Mouse (Mus musculus) myocyte (in vitro differentiated cells): ENCODE measurements at regions not wholly inside any gene's neighbourhood (a gene's known extent, or its start where the extent isn't known, plus 50 kb on each side); places are given as distances from the start of the nearest gene placed in this dataset.

Experiments
- H3K27me3 ChIP-seq: one replicate; pipeline ENCODE4 v1.6.1; 2011; ENCODE audit not compliant: control insufficient read depth, insufficient read depth, insufficient read length
- H3K36me3 ChIP-seq: one replicate; pipeline ENCODE4 v1.6.1; 2011; ENCODE audit not compliant: control insufficient read depth, insufficient read depth
- H3K4me2 ChIP-seq: one replicate; pipeline ENCODE4 v1.6.1; 2011; ENCODE audit warnings: low read depth, control low read depth
- H3K4me3 ChIP-seq: one replicate; pipeline ENCODE4 v1.5.1; 2011; ENCODE audit warnings: mild to moderate bottlenecking, control low read depth, moderate library complexity
- H3K79me2 ChIP-seq: one replicate; pipeline ENCODE4 v1.6.1; 2011; ENCODE audit not compliant: control insufficient read depth, insufficient read depth
- H3ac ChIP-seq: one replicate; pipeline ENCODE4 v1.6.1; 2011; ENCODE audit not compliant: control insufficient read depth, insufficient read length
- CEBPB ChIP-seq: IDR thresholded peaks from 2 replicates; pipeline ENCODE4 v1.6.1; 2011; ENCODE audit warnings: mild to moderate bottlenecking, moderate library complexity; ENCODE audit not compliant: poor library complexity, insufficient read depth, severe bottlenecking
- E2F4 ChIP-seq: IDR thresholded peaks from one replicate; pipeline ENCODE4 v1.6.1; 2011; ENCODE audit warnings: mild to moderate bottlenecking, control low read depth, moderate library complexity; ENCODE audit not compliant: insufficient read depth
- MAX ChIP-seq: IDR thresholded peaks from one replicate; pipeline ENCODE4 v1.6.1; 2011; ENCODE audit warnings: low read depth, mild to moderate bottlenecking, control low read depth
- MYOD1 ChIP-seq, 3 experiments: IDR thresholded peaks; one replicate each; pipeline ENCODE4 v1.6.1; 2011; ENCODE audit warnings: control low read depth in 2 of 3, low read depth in 2 of 3, mild to moderate bottlenecking in 2 of 3, moderate library complexity in 1 of 3; ENCODE audit not compliant: insufficient read length in 2 of 3, control insufficient read depth in 1 of 3
- MYOG ChIP-seq, 3 experiments: IDR thresholded peaks; one replicate each; pipeline ENCODE4 v1.6.1; 2011; ENCODE audit warnings: control low read depth in 2 of 3, low read depth in 2 of 3, mild to moderate bottlenecking in 2 of 3; ENCODE audit not compliant: insufficient read length in 2 of 3, control insufficient read depth in 1 of 3, insufficient read depth in 1 of 3
- POLR2A ChIP-seq: IDR thresholded peaks from one replicate; pipeline ENCODE4 v1.6.1; 2011; ENCODE audit warnings: low read depth, mild to moderate bottlenecking, control low read depth, moderate library complexity; ENCODE audit not compliant: insufficient read length
- POLR2AphosphoS2 ChIP-seq: IDR thresholded peaks from one replicate; pipeline ENCODE4 v1.6.1; 2011; ENCODE audit warnings: low read depth, control low read depth; ENCODE audit not compliant: insufficient read length
- REST ChIP-seq: IDR thresholded peaks from one replicate; pipeline ENCODE4 v1.6.1; 2011; ENCODE audit warnings: mild to moderate bottlenecking, control low read depth, moderate library complexity; ENCODE audit not compliant: insufficient read depth, insufficient read length
- SRF ChIP-seq: IDR thresholded peaks from one replicate; pipeline ENCODE4 v1.6.1; 2011; ENCODE audit warnings: low read depth; ENCODE audit not compliant: control insufficient read depth, insufficient read length
- TCF12 ChIP-seq: IDR thresholded peaks from one replicate; pipeline ENCODE4 v1.6.1; 2011; ENCODE audit warnings: mild to moderate bottlenecking, control low read depth; ENCODE audit not compliant: poor library complexity, insufficient read depth, severe bottlenecking
- TCF3 ChIP-seq: IDR thresholded peaks from one replicate; pipeline ENCODE4 v1.6.1; 2011; ENCODE audit warnings: low read depth, control low read depth; ENCODE audit not compliant: insufficient read length
- USF1 ChIP-seq: IDR thresholded peaks from one replicate; pipeline ENCODE4 v1.6.1; 2011; ENCODE audit warnings: low read depth, mild to moderate bottlenecking, control low read depth, moderate library complexity

- Histone ChIP-seq H3K4me3 (no peak overlapping the region), H3K79me2 (no peaks in the 10 kb centered on the region), H3K27me3 (no peaks in the 10 kb centered on the region), H3ac (no peak overlapping the region), H3K36me3 (no peaks in the 10 kb centered on the region), H3K4me2 (no peak overlapping the region)
- no peak for TF ChIP-seq POLR2AphosphoS2
- TF ChIP-seq CEBPB: no peak
- no peak for TF ChIP-seq TCF3
- TF ChIP-seq SRF: no peak
- no peak for TF ChIP-seq REST
- TF ChIP-seq USF1: no peak
- no peak for TF ChIP-seq MYOG (IDR thresholded peaks at IDR 0.05; ENCODE audit: control insufficient read depth in 1 of 3, insufficient read depth in 1 of 3, insufficient read length in 2 of 3, low read depth in 2 of 3)
- no peak for TF ChIP-seq MAX
- TF ChIP-seq E2F4: no peak
- TF ChIP-seq POLR2A: no peak
- no peak for TF ChIP-seq TCF12
- no peak for TF ChIP-seq MYOD1 (IDR thresholded peaks at IDR 0.05; ENCODE audit: control insufficient read depth in 1 of 3, insufficient read length in 2 of 3, low read depth in 2 of 3)
These were observed 86.7 kb upstream of the Arhgap21 start for GRCm38 (mm10) chr2:21055416-21055815.

- no peaks in the 10 kb centered on the region for H3K27me3 ChIP-seq
These were observed 85.8 kb upstream of the Arhgap21 start for GRCm38 (mm10) chr2:21054325-21055082.

GRCm38 (mm10) chr2:21053596-21053995 is 84.9 kb upstream of the Arhgap21 start:
- Histone ChIP-seq H3K36me3 (no peaks in the 10 kb centered on the region), H3ac (no peak overlapping the region), H3K4me3 (no peak overlapping the region), H3K27me3 (no peaks in the 10 kb centered on the region), H3K79me2 (no peaks in the 10 kb centered on the region), H3K4me2 (peak overlapping the region; percentile 68)
- no peak for TF ChIP-seq TCF3

More at GRCm38 (mm10) chr2:21054325-21055082, 85.8 kb upstream of the Arhgap21 start:
- TF ChIP-seq POLR2A (no peak), MYOG (IDR thresholded peaks at IDR 0.05; ENCODE audit: control insufficient read depth in 1 of 3, insufficient read depth in 1 of 3, insufficient read length in 2 of 3, low read depth in 2 of 3) (no peak), TCF12 (no peak), CEBPB (no peak), MAX (no peak), REST (no peak)
- H3K4me3 ChIP-seq: no peak overlapping the region
- no peaks in the 10 kb centered on the region for H3K36me3 ChIP-seq
- peak overlapping the region; percentile 68 for H3K4me2 ChIP-seq
- H3ac ChIP-seq: no peak overlapping the region
- no peaks in the 10 kb centered on the region for H3K79me2 ChIP-seq

GRCm38 (mm10) chr2:21048996-21049395 is 80.3 kb upstream of the Arhgap21 start:
- Histone ChIP-seq H3K79me2 (no peaks in the 10 kb centered on the region), H3ac (no peak overlapping the region), H3K4me2 (no peak overlapping the region), H3K4me3 (no peak overlapping the region), H3K36me3 (no peaks in the 10 kb centered on the region), H3K27me3 (no peaks in the 10 kb centered on the region)
- TF ChIP-seq MYOG (IDR thresholded peaks at IDR 0.05; ENCODE audit: control insufficient read depth in 1 of 3, insufficient read depth in 1 of 3, insufficient read length in 2 of 3, low read depth in 2 of 3) (no peak), REST (no peak), SRF (no peak), MYOD1 (IDR thresholded peaks at IDR 0.05; ENCODE audit: control insufficient read depth in 1 of 3, insufficient read length in 2 of 3, low read depth in 2 of 3) (no peak)

- H3K27me3 ChIP-seq: no peaks in the 10 kb centered on the region
- H3K36me3 ChIP-seq: no peaks in the 10 kb centered on the region
- H3K79me2 ChIP-seq: no peaks in the 10 kb centered on the region
- H3K4me3 ChIP-seq: no peak overlapping the region
- no peak overlapping the region for H3K4me2 ChIP-seq
- TF ChIP-seq REST: no peak
- TF ChIP-seq MYOD1 (IDR thresholded peaks at IDR 0.05; ENCODE audit: control insufficient read depth in 1 of 3, insufficient read length in 2 of 3, low read depth in 2 of 3): no peak
- TF ChIP-seq E2F4: no peak
- no peak for TF ChIP-seq SRF
- no peak for TF ChIP-seq TCF12
- TF ChIP-seq POLR2AphosphoS2: no peak
- H3ac ChIP-seq: no peak overlapping the region
These were observed 79.5 kb upstream of the Arhgap21 start for GRCm38 (mm10) chr2:21048226-21048625.
